Mouse (Mus musculus) urinary bladder, postnatal 4 days (tissue): ENCODE measurements around the gene Magea3.
"Not testable (repeated sequence)": the region's sequence is repeated elsewhere in the genome, so short reads cannot be mapped to it uniquely, and the experiment has no call there.

Experiments
- DNase-seq, 2 experiments: peaks; one replicate each; pipeline ENCODE4 v3.0.0; 2021 to 2022; ENCODE audit warnings: low spot score in 2 of 2

The Magea3 gene

DNA sequence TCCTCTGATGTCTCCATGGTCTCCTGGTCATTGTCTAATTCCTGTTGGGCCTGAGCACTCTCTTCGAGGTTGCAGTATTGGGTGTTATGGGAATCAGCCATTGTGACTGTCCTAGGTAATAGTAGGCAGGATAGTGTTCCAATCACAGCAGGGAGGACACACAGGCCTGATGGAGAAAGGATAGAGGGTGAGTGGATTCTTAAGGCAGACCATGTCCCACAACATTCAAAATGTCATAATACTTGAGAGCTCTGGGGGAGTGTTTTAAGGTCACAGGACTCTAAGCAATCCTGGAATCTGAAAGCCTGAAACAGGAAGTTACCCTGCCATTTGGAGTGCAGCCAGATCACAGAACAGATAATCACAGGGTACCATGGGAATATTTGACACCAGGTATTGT is at the start of gene Magea3:
Gene Magea3, minus strand, starts transcription at position 101 of the 400 bp plus-strand sequence.
- not testable (repeated sequence) for DNase-seq

DNA sequence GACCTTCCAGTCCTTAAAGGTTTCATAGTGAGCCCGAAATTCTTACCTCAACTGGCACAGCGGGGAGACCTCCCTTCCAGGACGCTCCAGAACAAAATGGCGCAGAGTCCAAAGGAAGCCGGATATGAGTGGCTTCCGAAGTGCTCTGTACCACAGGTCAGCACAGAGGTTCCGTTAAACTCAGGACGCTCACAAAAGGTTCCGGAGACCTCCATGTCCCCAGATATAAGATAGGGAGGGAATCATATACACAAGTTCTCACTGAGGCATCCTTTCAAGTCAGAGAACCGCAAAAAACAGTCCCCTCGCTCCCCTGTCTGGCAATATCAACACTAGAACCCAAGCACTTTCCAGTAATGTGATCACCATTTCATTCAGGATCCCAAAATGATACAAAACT is 46.4 kb upstream of the Magea3 start, which contains the start of gene Magea8:
Gene Magea8, minus strand, starts transcription at position 101 of the 400 bp plus-strand sequence.
- DNase-seq: not testable (repeated sequence)

DNA sequence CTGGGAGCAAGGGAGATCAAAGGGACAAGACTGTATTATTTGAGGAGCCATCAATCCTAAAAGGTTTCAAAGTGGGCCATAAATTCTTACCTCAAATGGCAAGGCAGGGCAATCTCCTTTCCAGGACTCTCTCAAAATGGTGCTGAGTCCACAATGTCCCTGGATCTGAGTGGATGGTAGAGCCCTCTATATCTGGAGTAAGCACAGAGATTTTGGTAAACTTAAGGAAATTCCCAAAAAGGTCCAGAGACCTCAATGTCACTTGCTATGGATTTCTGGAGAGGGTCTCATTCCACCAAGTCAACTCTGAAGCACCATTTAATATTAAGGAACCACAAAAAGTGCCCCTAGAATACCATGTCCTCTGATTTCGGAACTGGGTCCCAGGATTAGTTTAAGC is 13.4 kb downstream of the Magea3 start, which contains the start of gene Magea6:
Gene Magea6, minus strand, starts transcription at position 101 of the 400 bp plus-strand sequence.
- not testable (repeated sequence) for DNase-seq
